Mouse (Mus musculus): ENCODE data around the gene Tead3. TPM values are rescaled to one million over a fixed set of nuclear protein-coding genes. Genes with fewer than 3 reads are reported as not detected.

The Tead3 gene
- polyA plus RNA-seq, 1 experiment from 2014 or later: 9.7 TPM

- no peaks in the 10 kb centered on the region for H3K36me3 ChIP-seq (ENCODE audit: insufficient read depth, low read length)
- no peaks in the 10 kb centered on the region for H3K9me3 ChIP-seq (ENCODE audit: low read length)
- H3K4me2 ChIP-seq (replicated peaks; ENCODE audit: low read depth, low read length): no peak overlapping the region
- ATAC-seq: no peak
- no peak overlapping the region for H3K4me3 ChIP-seq (ENCODE audit: low read depth, low read length)
- DNase-seq (ENCODE audit: low spot score): no peak
- H3K27ac ChIP-seq (ENCODE audit: low read length): no peak overlapping the region
- 69% methylated on average over 1 of the region's 1 CpGs for WGBS
- H3K4me1 ChIP-seq (ENCODE audit: insufficient read depth, low read depth, low read length): no peaks in the 10 kb centered on the region
- TF ChIP-seq CTCF (IDR thresholded peaks at IDR 0.05): no peak
- no peak for TF ChIP-seq EP300 (IDR thresholded peaks at IDR 0.05)
- H3K9ac ChIP-seq (replicated peaks; ENCODE audit: low read depth): no peak overlapping the region
- H3K27me3 ChIP-seq (replicated peaks; ENCODE audit: insufficient read depth, low read length): peaks cover 10% of the 10 kb centered on the region; the same call in 1 of the 2 replicates
These were observed 21.3 kb upstream of the Tead3 start for GRCm38 (mm10) chr17:28371941-28372340.

- 55% methylated on average over 2 of the region's 2 CpGs for WGBS
- no peak for DNase-seq (ENCODE audit: low spot score)
- no peak overlapping the region for H3K4me2 ChIP-seq (replicated peaks; ENCODE audit: low read depth, low read length)
- no peak overlapping the region for H3K9ac ChIP-seq (replicated peaks; ENCODE audit: low read depth)
- no peak overlapping the region for H3K4me3 ChIP-seq (ENCODE audit: low read depth, low read length)
- H3K9me3 ChIP-seq (ENCODE audit: low read length): no peaks in the 10 kb centered on the region
- H3K27me3 ChIP-seq (replicated peaks; ENCODE audit: insufficient read depth, low read length): peaks cover 10% of the 10 kb centered on the region; the same call in 1 of the 2 replicates
- no peaks in the 10 kb centered on the region for H3K4me1 ChIP-seq (ENCODE audit: insufficient read depth, low read depth, low read length)
- no peak overlapping the region for H3K27ac ChIP-seq (ENCODE audit: low read length)
- H3K36me3 ChIP-seq (ENCODE audit: insufficient read depth, low read length): no peaks in the 10 kb centered on the region
- ATAC-seq: no peak
- TF ChIP-seq CTCF (IDR thresholded peaks at IDR 0.05): no peak
- TF ChIP-seq EP300 (IDR thresholded peaks at IDR 0.05): no peak
These were observed 20.7 kb upstream of the Tead3 start for GRCm38 (mm10) chr17:28371286-28371685.

DNA sequence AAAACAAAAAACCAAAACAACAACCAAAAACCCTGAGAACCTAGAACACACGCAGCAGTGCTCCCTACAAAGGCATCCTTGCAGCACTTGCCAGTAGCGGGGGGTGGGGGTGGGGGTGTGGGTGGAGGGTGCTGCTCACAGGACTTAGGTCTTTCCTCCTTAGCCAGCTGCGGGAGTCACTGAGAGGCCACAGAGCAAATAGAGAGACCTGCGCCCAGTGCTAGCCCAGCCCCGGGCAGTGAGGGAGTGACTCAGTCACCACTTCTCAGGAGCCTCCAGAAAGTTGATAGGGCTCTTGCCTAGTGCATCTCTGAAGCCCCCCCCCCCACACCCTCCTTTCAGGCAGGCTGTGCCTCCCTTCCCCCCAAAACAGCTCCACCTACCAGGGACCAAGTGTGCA lies 18.4 kb upstream of the Tead3 start:
- WGBS: 45% methylated on average over 5 of the region's 5 CpGs
- ATAC-seq: peak; percentile 50

GRCm38 (mm10) chr17:28368449-28368848 lies 17.8 kb upstream of the Tead3 start:
- no peak overlapping the region for H3K9ac ChIP-seq (replicated peaks; ENCODE audit: low read depth)
- DNase-seq (ENCODE audit: low spot score): peak; percentile 85
- H3K36me3 ChIP-seq (ENCODE audit: insufficient read depth, low read length): no peaks in the 10 kb centered on the region
- peak; percentile 75 for ATAC-seq
- H3K4me1 ChIP-seq (ENCODE audit: insufficient read depth, low read depth, low read length): peaks cover 8% of the 10 kb centered on the region
- no peaks in the 10 kb centered on the region for H3K9me3 ChIP-seq (ENCODE audit: low read length)
- TF ChIP-seq CTCF (IDR thresholded peaks at IDR 0.05) (peak; percentile 96), EP300 (IDR thresholded peaks at IDR 0.05) (no peak)
- WGBS: 3% methylated on average over 13 of the region's 13 CpGs
- no peak overlapping the region for H3K4me3 ChIP-seq (ENCODE audit: low read depth, low read length)
- H3K4me2 ChIP-seq (replicated peaks; ENCODE audit: low read depth, low read length): no peak overlapping the region
- H3K27ac ChIP-seq (ENCODE audit: low read length): no peak overlapping the region
- H3K27me3 ChIP-seq (replicated peaks; ENCODE audit: insufficient read depth, low read length): no peaks in the 10 kb centered on the region; the same call in 1 of the 2 replicates

More for the DNA sequence above, 18.4 kb upstream of the Tead3 start:
- H3K36me3 ChIP-seq (ENCODE audit: insufficient read depth, low read length): no peaks in the 10 kb centered on the region
- no peak overlapping the region for H3K4me3 ChIP-seq (ENCODE audit: low read depth, low read length)
- no peaks in the 10 kb centered on the region for H3K9me3 ChIP-seq (ENCODE audit: low read length)
- no peak for DNase-seq (ENCODE audit: low spot score)
- peaks cover 2% of the 10 kb centered on the region for H3K4me1 ChIP-seq (ENCODE audit: insufficient read depth, low read depth, low read length)
- no peak overlapping the region for H3K9ac ChIP-seq (replicated peaks; ENCODE audit: low read depth)
- no peak overlapping the region for H3K27ac ChIP-seq (ENCODE audit: low read length)
- no peaks in the 10 kb centered on the region; the same call in 1 of the 2 replicates for H3K27me3 ChIP-seq (replicated peaks; ENCODE audit: insufficient read depth, low read length)
- no peak overlapping the region for H3K4me2 ChIP-seq (replicated peaks; ENCODE audit: low read depth, low read length)
- no peak for TF ChIP-seq CTCF (IDR thresholded peaks at IDR 0.05)
- TF ChIP-seq EP300 (IDR thresholded peaks at IDR 0.05): no peak

DNA sequence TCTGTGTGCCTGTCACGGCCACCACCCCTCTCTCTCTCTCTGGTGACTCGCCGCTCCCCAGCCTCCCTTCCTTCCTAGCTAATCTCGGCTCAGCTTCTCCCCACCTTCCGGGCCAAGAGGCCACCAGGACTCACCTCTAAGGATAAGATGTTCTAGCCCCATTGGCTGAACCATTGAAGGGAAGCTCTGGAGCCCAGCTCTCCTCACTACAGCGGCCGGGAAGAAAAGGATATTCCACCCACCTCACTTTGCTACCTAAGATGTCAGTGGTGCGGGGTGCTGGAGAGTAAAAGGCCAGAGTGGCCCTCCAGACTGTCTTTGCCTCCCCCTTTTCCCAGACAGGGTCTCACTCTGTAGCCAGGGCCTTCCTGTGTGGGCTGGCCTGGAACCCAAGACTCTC lies 14.5 kb upstream of the Tead3 start, which contains the start of gene Tulp1:
Gene Tulp1 (minus strand): TSS at position 101 of the 400 bp plus-strand sequence.
- H3K27ac ChIP-seq (ENCODE audit: low read length): no peak within 1 kb of the TSS

GRCm38 (mm10) chr17:28363507-28363906 lies 12.9 kb upstream of the Tead3 start:
- Histone ChIP-seq H3K27ac (ENCODE audit: low read length) (no peak overlapping the region), H3K36me3 (ENCODE audit: insufficient read depth, low read length) (no peaks in the 10 kb centered on the region), H3K4me2 (replicated peaks; ENCODE audit: low read depth, low read length) (peak overlapping the region; percentile 43; the same call in 1 of the 2 replicates), H3K27me3 (replicated peaks; ENCODE audit: insufficient read depth, low read length) (peaks cover 8% of the 10 kb centered on the region; the same call in 1 of the 2 replicates), H3K9ac (replicated peaks; ENCODE audit: low read depth) (no peak overlapping the region), H3K4me1 (ENCODE audit: insufficient read depth, low read depth, low read length) (peaks cover 16% of the 10 kb centered on the region), H3K4me3 (ENCODE audit: low read depth, low read length) (no peak overlapping the region), H3K9me3 (ENCODE audit: low read length) (no peaks in the 10 kb centered on the region)
- 50% methylated on average over 6 of the region's 6 CpGs for WGBS
- DNase-seq (ENCODE audit: low spot score): no peak
- ATAC-seq: no peak
- TF ChIP-seq EP300 (IDR thresholded peaks at IDR 0.05) (no peak), CTCF (IDR thresholded peaks at IDR 0.05) (no peak)

More for the DNA sequence above, 14.5 kb upstream of the Tead3 start, which contains the start of gene Tulp1:
- 52% methylated on average over 8 of the region's 8 CpGs for WGBS
- Histone ChIP-seq H3K27me3 (replicated peaks; ENCODE audit: insufficient read depth, low read length) (peaks cover 8% of the 10 kb centered on the region; the same call in 1 of the 2 replicates), H3K4me1 (ENCODE audit: insufficient read depth, low read depth, low read length) (peaks cover 16% of the 10 kb centered on the region), H3K4me3 (ENCODE audit: low read depth, low read length) (peak within 1 kb of the TSS; percentile 14; the same call in 1 of the 2 replicates), H3K36me3 (ENCODE audit: insufficient read depth, low read length) (no peaks in the 10 kb centered on the region), H3K9me3 (ENCODE audit: low read length) (no peaks in the 10 kb centered on the region), H3K9ac (replicated peaks; ENCODE audit: low read depth) (0 out of 2 replicates have a peak within 1 kb of the TSS, but pooled peaks have one; percentile 23), H3K4me2 (replicated peaks; ENCODE audit: low read depth, low read length) (peak within 1 kb of the TSS; percentile 37)
- no peak for ATAC-seq
- no peak for DNase-seq (ENCODE audit: low spot score)
- TF ChIP-seq CTCF (IDR thresholded peaks at IDR 0.05): no peak
- no peak for TF ChIP-seq EP300 (IDR thresholded peaks at IDR 0.05)

Measured in lung, postnatal 0 days (tissue).